Mouse (Mus musculus): ENCODE measurements around the gene Acp2. TPM values are rescaled to one million over a fixed set of nuclear protein-coding genes. Genes with fewer than 3 reads are reported as not detected.

Acp2 gene
- total and polyA plus RNA-seq, 2 experiments = 23.9 to 45.0 TPM

DNA sequence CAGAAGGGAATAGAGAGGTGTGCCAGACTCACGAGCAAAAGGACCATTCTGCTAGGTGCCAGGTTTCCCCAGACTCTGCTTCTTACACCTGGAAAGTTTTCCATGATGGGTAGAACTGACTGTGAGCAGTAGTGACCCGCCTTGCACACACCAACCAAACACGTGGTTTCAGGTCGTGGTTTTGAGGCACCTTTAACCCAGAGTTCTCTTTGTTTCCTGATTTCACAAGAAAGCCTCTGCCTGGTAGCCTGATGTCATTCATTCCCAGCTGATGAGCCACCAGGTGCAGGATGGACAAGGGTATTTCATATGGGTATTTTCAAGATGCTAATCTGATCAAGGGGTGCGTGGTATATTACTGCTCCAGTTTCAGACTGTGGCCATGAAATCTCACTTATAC is 39.9 kb downstream of the Acp2 start:
- 18% methylated on average over 5 of the region's 5 CpGs for WGBS
- peak overlapping the region; percentile 51 for H3K27ac ChIP-seq (replicated peaks; ENCODE audit: insufficient read depth, low read depth, low read length)
- no peaks in the 10 kb centered on the region for H3K79me2 ChIP-seq (ENCODE audit: control insufficient read depth, insufficient read depth, low read length)
- no peaks in the 10 kb centered on the region for H3K27me3 ChIP-seq (ENCODE audit: control insufficient read depth, insufficient read depth, low read length)
- no peak overlapping the region for H3K4me3 ChIP-seq (ENCODE audit: insufficient read depth, low read depth, low read length)
- peak; percentile 91 for DNase-seq (ENCODE audit: extremely low read depth, low read depth, low spot score)
- TF ChIP-seq POLR2A (IDR thresholded peaks at IDR 0.05; ENCODE audit: extremely low read depth, insufficient read depth, low read length) (no peak), CTCF (IDR thresholded peaks at IDR 0.05; ENCODE audit: low read depth, low read length) (no peak)
- no peaks in the 10 kb centered on the region for H3K36me3 ChIP-seq (ENCODE audit: control insufficient read depth, insufficient read depth, low read length)
- H3K9ac ChIP-seq (ENCODE audit: low read depth, low read length) = no peak overlapping the region
- H3K4me1 ChIP-seq (ENCODE audit: control insufficient read depth, insufficient read depth, low read length) = peaks cover 7% of the 10 kb centered on the region

DNA sequence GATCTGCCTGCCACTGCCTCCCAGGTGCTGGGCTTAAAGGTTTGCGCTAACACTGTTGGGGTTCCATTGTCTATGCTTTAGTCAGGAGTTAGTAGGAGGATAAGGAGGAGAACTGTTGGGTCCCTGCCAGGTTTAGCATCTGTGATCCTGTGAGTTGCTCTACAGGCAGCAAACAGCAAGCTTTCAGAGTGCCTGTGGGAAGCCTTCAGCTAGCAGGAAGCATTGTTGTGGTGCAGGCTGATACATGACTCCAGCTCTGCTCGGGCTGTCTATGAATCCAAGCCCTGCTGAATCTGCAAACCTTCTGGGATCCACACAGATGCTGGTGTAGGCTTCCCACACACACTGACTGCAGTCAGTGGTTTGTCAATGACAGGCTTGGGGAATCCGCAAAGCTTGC is 40.7 kb downstream of the Acp2 start:
- TF ChIP-seq CTCF (IDR thresholded peaks at IDR 0.05; ENCODE audit: low read depth, low read length) = no peak
- no peak for TF ChIP-seq POLR2A (IDR thresholded peaks at IDR 0.05; ENCODE audit: extremely low read depth, insufficient read depth, low read length)
- H3K27ac ChIP-seq (replicated peaks; ENCODE audit: insufficient read depth, low read depth, low read length) = 0 out of 2 replicates have a peak overlapping the region, but pooled peaks have one; percentile 19
- DNase-seq (ENCODE audit: extremely low read depth, low read depth, low spot score) = no peak
- no peak overlapping the region for H3K4me3 ChIP-seq (ENCODE audit: insufficient read depth, low read depth, low read length)
- H3K79me2 ChIP-seq (ENCODE audit: control insufficient read depth, insufficient read depth, low read length) = no peaks in the 10 kb centered on the region
- no peak overlapping the region for H3K9ac ChIP-seq (ENCODE audit: low read depth, low read length)
- WGBS = 75% methylated on average over 3 of the region's 3 CpGs
- H3K27me3 ChIP-seq (ENCODE audit: control insufficient read depth, insufficient read depth, low read length) = no peaks in the 10 kb centered on the region
- no peaks in the 10 kb centered on the region for H3K36me3 ChIP-seq (ENCODE audit: control insufficient read depth, insufficient read depth, low read length)
- peaks cover 7% of the 10 kb centered on the region for H3K4me1 ChIP-seq (ENCODE audit: control insufficient read depth, insufficient read depth, low read length)

DNA sequence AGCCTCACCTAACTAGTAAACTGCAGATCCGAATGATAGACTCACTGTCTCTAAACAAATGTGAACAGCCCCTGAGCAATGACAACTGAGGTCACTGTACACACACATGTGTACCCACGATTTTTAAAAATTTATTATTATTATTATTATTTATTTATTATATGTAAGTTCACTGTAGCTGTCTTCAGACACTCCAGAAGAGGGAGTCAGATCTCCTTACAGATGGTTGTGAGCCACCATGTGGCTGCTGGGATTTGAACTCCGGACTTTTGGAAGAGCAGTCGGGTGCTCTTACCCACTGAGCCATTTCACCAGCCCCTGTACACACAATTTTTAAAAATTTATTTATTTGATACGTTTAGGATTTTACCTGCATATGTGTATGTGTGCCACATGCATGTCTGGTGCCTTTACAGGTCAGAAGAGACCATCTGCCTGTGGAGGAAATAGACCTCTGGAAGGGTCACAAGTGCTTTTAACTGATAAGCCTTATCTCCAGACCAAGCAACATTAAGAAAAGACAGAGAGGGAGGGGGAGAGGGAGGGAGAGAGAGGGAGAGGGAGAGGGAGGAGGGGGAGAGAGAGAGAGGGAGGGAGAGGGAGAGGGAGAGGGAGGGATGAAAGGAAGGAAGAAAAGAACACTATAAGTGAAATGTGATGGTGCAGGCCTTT is 42.0 kb downstream of the Acp2 start:
- Histone ChIP-seq H3K27me3 (ENCODE audit: control insufficient read depth, insufficient read depth, low read length) (no peaks in the 10 kb centered on the region), H3K4me3 (ENCODE audit: insufficient read depth, low read depth, low read length) (no peak overlapping the region), H3K79me2 (ENCODE audit: control insufficient read depth, insufficient read depth, low read length) (no peaks in the 10 kb centered on the region), H3K4me1 (ENCODE audit: control insufficient read depth, insufficient read depth, low read length) (peaks cover 7% of the 10 kb centered on the region), H3K36me3 (ENCODE audit: control insufficient read depth, insufficient read depth, low read length) (no peaks in the 10 kb centered on the region), H3K27ac (replicated peaks; ENCODE audit: insufficient read depth, low read depth, low read length) (no peak overlapping the region), H3K9ac (ENCODE audit: low read depth, low read length) (no peak overlapping the region)
- TF ChIP-seq CTCF (IDR thresholded peaks at IDR 0.05; ENCODE audit: low read depth, low read length) = no peak
- TF ChIP-seq POLR2A (IDR thresholded peaks at IDR 0.05; ENCODE audit: extremely low read depth, insufficient read depth, low read length) = no peak
- no peak for DNase-seq (ENCODE audit: extremely low read depth, low read depth, low spot score)
- 75% methylated on average over 5 of the region's 5 CpGs for WGBS

DNA sequence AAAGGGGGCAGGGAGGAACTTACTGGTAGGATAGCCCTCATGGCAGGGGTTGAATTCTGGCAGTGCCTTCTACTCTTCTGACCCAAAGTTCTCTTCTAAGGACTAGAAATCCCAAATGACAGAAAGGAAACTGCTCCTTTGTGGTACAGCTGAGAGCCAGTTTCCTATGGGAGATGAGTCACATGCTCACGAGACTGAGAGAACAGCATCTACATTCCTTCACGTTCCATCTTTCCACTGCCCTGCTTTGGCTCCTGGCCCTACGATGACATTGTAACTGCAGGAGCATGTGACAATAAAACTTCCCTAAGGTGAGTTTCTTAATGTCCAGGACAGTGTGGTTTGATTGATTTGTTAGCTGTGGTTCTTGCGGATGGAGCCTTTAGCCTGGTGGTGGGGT is 45.7 kb downstream of the Acp2 start:
- 76% methylated on average over 4 of the region's 4 CpGs for WGBS

DNA sequence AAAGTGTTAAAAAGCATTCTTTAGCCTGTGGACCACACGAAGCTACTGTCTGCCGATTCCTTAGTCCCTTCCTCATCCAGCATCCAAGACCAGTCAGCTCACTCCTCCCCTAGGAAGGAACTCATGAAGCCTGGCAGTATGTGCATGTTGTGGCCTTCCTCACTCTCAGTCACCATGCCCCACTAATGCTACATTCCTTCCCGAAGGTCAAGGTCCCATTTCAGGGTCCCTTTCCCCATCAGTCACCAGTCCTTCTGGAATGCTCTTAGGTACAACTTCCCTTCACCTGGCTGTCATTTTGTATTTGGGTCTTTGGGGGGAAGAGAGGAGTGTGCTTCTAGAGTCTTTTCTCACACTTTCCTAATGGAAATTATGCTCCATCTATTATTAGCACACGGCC is 49.3 kb downstream of the Acp2 start:
- no peak overlapping the region for H3K27ac ChIP-seq (replicated peaks; ENCODE audit: insufficient read depth, low read depth, low read length)
- no peak overlapping the region for H3K4me3 ChIP-seq (ENCODE audit: insufficient read depth, low read depth, low read length)
- no peak overlapping the region for H3K9ac ChIP-seq (ENCODE audit: low read depth, low read length)
- no peaks in the 10 kb centered on the region for H3K36me3 ChIP-seq (ENCODE audit: control insufficient read depth, insufficient read depth, low read length)
- WGBS = 81% methylated on average over 4 of the region's 4 CpGs
- no peaks in the 10 kb centered on the region for H3K79me2 ChIP-seq (ENCODE audit: control insufficient read depth, insufficient read depth, low read length)
- no peak for DNase-seq (ENCODE audit: extremely low read depth, low read depth, low spot score)
- H3K4me1 ChIP-seq (ENCODE audit: control insufficient read depth, insufficient read depth, low read length) = peaks cover 2% of the 10 kb centered on the region; the same call in 1 of the 2 replicates
- no peak for TF ChIP-seq CTCF (IDR thresholded peaks at IDR 0.05; ENCODE audit: low read depth, low read length)
- TF ChIP-seq POLR2A (IDR thresholded peaks at IDR 0.05; ENCODE audit: extremely low read depth, insufficient read depth, low read length) = no peak
- H3K27me3 ChIP-seq (ENCODE audit: control insufficient read depth, insufficient read depth, low read length) = no peaks in the 10 kb centered on the region

More for the DNA sequence above, 45.7 kb downstream of the Acp2 start:
- no peak overlapping the region for H3K9ac ChIP-seq (ENCODE audit: low read depth, low read length)
- no peaks in the 10 kb centered on the region for H3K79me2 ChIP-seq (ENCODE audit: control insufficient read depth, insufficient read depth, low read length)
- H3K4me3 ChIP-seq (ENCODE audit: insufficient read depth, low read depth, low read length) = no peak overlapping the region
- TF ChIP-seq POLR2A (IDR thresholded peaks at IDR 0.05; ENCODE audit: extremely low read depth, insufficient read depth, low read length) (no peak), CTCF (IDR thresholded peaks at IDR 0.05; ENCODE audit: low read depth, low read length) (no peak)
- H3K4me1 ChIP-seq (ENCODE audit: control insufficient read depth, insufficient read depth, low read length) = no peaks in the 10 kb centered on the region
- no peaks in the 10 kb centered on the region for H3K36me3 ChIP-seq (ENCODE audit: control insufficient read depth, insufficient read depth, low read length)
- H3K27me3 ChIP-seq (ENCODE audit: control insufficient read depth, insufficient read depth, low read length) = no peaks in the 10 kb centered on the region
- H3K27ac ChIP-seq (replicated peaks; ENCODE audit: insufficient read depth, low read depth, low read length) = no peak overlapping the region
- no peak for DNase-seq (ENCODE audit: extremely low read depth, low read depth, low spot score)

DNA sequence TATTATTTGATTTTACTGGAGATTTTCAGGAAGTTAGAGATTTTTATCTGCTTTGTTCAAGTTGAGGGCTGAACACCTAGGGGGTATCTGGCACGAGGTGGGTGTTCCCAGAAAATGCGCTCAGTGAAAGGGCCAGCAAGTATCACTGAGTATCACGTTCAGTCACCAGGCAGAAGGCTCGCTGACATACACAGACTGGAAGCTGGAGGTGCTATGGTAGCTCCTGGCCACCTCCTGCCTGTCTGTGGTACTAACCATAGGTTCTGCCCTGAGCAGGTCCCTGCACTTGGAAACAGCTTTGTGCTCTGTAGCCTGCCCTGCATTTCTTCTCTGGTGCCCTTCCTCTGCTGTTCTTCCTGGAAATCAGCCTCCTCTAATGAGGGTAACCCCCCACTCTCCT is 49.8 kb downstream of the Acp2 start:
- 70% methylated on average over 4 of the region's 4 CpGs for WGBS
- DNase-seq (ENCODE audit: extremely low read depth, low read depth, low spot score) = no peak
- Histone ChIP-seq H3K36me3 (ENCODE audit: control insufficient read depth, insufficient read depth, low read length) (no peaks in the 10 kb centered on the region), H3K4me1 (ENCODE audit: control insufficient read depth, insufficient read depth, low read length) (peaks cover 2% of the 10 kb centered on the region; the same call in 1 of the 2 replicates), H3K27me3 (ENCODE audit: control insufficient read depth, insufficient read depth, low read length) (no peaks in the 10 kb centered on the region), H3K79me2 (ENCODE audit: control insufficient read depth, insufficient read depth, low read length) (no peaks in the 10 kb centered on the region), H3K27ac (replicated peaks; ENCODE audit: insufficient read depth, low read depth, low read length) (no peak overlapping the region), H3K9ac (ENCODE audit: low read depth, low read length) (no peak overlapping the region), H3K4me3 (ENCODE audit: insufficient read depth, low read depth, low read length) (no peak overlapping the region)
- TF ChIP-seq CTCF (IDR thresholded peaks at IDR 0.05; ENCODE audit: low read depth, low read length) (no peak), POLR2A (IDR thresholded peaks at IDR 0.05; ENCODE audit: extremely low read depth, insufficient read depth, low read length) (no peak)
